Mouse (Mus musculus): Measurements from ENCODE around the gene Mrps15. TPM values are rescaled to one million over a fixed set of nuclear protein-coding genes. Genes with fewer than 3 reads are reported as not detected.
"Not testable (repeated sequence)": the region's sequence is repeated elsewhere in the genome, so short reads cannot be mapped to it uniquely, and the experiment has no call there.

Gene Mrps15
- total and polyA plus RNA-seq, 2 experiments from 2014 or later, result 45.1 to 130 TPM

DNA sequence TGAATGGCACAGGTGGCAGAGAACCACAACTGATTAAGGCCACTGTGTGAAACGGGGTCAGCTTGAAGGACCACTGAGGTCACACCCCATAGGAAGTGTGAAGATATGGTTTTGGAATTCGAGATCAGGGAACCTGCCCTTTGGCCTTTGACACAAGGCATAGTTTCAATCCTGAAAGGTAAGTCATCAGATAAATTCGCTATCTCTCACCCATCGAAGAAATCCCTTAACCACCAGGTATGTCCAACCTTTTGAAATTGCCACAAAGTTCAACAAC lies 44.1 kb downstream of the Mrps15 start:
- WGBS, result 85% methylated on average over 4 of the region's 4 CpGs
- TF ChIP-seq CTCF (IDR thresholded peaks at IDR 0.05; ENCODE audit: low read depth), result no peak
- Histone ChIP-seq H3K4me1 (ENCODE audit: insufficient read depth, low read length) (no peaks in the 10 kb centered on the region), H3K4me3 (ENCODE audit: low read length) (no peak overlapping the region), H3K9ac (replicated peaks; ENCODE audit: low read length) (no peak overlapping the region), H3K9me3 (ENCODE audit: low read length) (no peaks in the 10 kb centered on the region), H3K27me3 (ENCODE audit: insufficient read depth, low read length) (no peaks in the 10 kb centered on the region), H3K4me2 (ENCODE audit: low read depth, low read length) (no peak overlapping the region), H3K27ac (no peak overlapping the region), H3K36me3 (ENCODE audit: insufficient read depth, low read length) (peaks cover 12% of the 10 kb centered on the region; the same call in 1 of the 2 replicates)
- DNase-seq (ENCODE audit: low spot score) (no peak), ATAC-seq (no peak)

DNA sequence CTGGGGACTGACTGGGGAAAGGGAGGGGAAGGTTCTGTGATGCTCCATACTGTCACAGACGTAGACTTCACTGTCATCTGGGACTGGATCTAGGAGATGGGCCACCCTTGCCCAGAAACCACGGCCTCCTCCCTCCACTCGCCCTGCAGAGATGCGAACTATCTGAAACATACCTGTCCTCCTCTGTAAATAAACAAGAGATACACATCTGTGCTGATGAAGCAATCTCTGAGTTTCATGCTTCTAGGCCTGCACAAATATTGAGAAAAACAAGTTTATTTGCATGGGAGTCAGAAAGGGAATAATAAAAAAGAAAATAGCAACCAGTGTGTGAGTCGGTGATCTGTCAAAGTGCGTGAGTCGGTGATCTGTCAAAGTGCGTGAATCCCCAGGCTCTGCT lies 45.1 kb downstream of the Mrps15 start:
- H3K4me2 ChIP-seq (ENCODE audit: low read depth, low read length), result no peak overlapping the region
- H3K9me3 ChIP-seq (ENCODE audit: low read length), result no peaks in the 10 kb centered on the region
- DNase-seq (ENCODE audit: low spot score) (no peak), ATAC-seq (no peak)
- no peak overlapping the region for H3K9ac ChIP-seq (replicated peaks; ENCODE audit: low read length)
- no peaks in the 10 kb centered on the region for H3K4me1 ChIP-seq (ENCODE audit: insufficient read depth, low read length)
- TF ChIP-seq CTCF (IDR thresholded peaks at IDR 0.05; ENCODE audit: low read depth), result no peak
- H3K36me3 ChIP-seq (ENCODE audit: insufficient read depth, low read length), result peaks cover 12% of the 10 kb centered on the region; the same call in 1 of the 2 replicates
- no peak overlapping the region for H3K4me3 ChIP-seq (ENCODE audit: low read length)
- H3K27ac ChIP-seq, result no peak overlapping the region
- H3K27me3 ChIP-seq (ENCODE audit: insufficient read depth, low read length), result no peaks in the 10 kb centered on the region
- WGBS, result 87% methylated on average over 8 of the region's 8 CpGs

DNA sequence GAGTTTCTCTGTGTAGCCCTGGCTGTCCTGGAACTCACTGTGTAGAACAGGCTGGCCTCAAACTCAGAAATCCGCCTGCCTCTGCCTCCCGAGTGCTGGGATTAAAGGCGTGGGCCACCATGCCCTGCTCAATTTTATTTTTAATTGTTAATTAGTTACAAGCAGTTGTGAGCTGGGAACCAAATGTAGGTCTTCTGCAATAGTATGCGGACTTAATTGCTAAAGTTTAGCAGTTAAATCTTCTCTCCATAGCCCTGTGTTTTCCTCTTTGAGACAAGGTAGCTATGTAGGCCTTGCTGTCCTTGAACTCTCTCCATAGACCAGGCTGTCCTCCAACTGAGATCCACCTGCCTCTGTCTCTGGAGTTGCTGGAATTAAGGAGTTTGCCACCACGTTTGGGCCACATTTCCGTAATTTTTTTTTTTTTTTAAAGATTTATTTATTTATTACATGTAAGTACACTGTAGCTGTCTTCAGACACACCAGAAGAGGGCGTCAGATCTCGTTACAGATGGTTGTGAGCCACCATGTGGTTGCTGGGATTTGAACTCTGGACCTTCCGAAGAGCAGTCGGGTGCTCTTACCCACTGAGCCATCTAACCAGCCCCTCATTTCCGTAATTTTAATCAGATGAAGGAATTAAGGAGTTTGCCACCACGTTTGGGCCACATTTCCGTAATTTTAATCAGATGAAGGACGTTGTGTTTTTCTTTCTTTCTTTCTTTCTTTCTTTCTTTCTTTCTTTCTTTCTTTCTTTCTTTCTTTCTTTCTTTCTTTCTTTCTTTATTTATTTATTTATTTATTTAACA lies 49.1 kb downstream of the Mrps15 start:
- not testable (repeated sequence) for ATAC-seq; H3K27me3 ChIP-seq (ENCODE audit: insufficient read depth, low read length); H3K4me1 ChIP-seq (ENCODE audit: insufficient read depth, low read length); H3K36me3 ChIP-seq (ENCODE audit: insufficient read depth, low read length); DNase-seq (ENCODE audit: low spot score); H3K9me3 ChIP-seq (ENCODE audit: low read length); H3K27ac ChIP-seq; H3K9ac ChIP-seq (replicated peaks; ENCODE audit: low read length)
- Histone ChIP-seq H3K4me2 (ENCODE audit: low read depth, low read length) (peak overlapping the region; percentile 68), H3K4me3 (ENCODE audit: low read length) (peak overlapping the region; percentile 51; the same call in 1 of the 2 replicates)
- 56% methylated on average over 14 of the region's 14 CpGs for WGBS

DNA sequence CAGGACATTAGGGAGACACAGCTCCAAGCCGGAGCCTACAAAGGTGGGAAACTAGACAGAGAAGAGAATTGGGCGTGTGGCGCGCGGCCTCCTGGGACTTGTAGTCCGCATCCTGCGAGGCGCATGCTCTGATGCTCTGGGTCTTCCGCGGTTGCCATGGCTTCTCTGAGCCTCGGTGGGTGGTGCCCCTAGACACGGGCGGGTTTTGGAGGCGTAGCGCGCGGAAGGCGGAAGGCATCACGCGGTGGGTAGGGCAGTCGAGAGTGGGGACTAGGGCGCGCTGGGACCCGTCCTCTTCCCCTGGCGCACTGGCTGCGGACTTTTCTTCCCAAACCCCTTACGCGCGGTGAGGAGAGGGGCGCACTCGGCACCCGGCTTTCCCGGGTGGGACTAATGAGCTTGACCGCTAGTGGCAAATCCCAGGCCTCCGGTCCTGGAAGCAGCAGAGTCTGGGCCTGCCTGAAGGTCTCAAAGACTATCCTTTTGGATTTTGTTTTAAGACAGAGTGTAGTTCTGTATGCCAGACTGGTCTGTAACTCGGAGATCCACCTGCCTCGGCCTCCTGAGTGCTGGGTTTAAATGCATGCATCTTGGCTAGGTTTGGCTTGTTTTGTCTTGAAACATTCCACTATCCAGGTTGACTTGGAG lies 49.9 kb downstream of the Mrps15 start, which contains the start of gene Lsm10:
Gene Lsm10 (plus strand): TSS at position 160 of the 648 bp plus-strand sequence.
- ATAC-seq (peak; percentile 97), DNase-seq (ENCODE audit: low spot score) (peak; percentile 97)
- no peaks in the 10 kb centered on the region for H3K4me1 ChIP-seq (ENCODE audit: insufficient read depth, low read length)
- no peaks in the 10 kb centered on the region for H3K27me3 ChIP-seq (ENCODE audit: insufficient read depth, low read length)
- H3K36me3 ChIP-seq (ENCODE audit: insufficient read depth, low read length), result no peaks in the 10 kb centered on the region; the same call in 1 of the 2 replicates
- H3K4me3 ChIP-seq (ENCODE audit: low read length), result peak within 1 kb of the TSS; percentile 51
- peak within 1 kb of the TSS; percentile 62 for H3K9ac ChIP-seq (replicated peaks; ENCODE audit: low read length)
- WGBS, result 3% methylated on average over 36 of the region's 37 CpGs
- no peaks in the 10 kb centered on the region for H3K9me3 ChIP-seq (ENCODE audit: low read length)
- TF ChIP-seq CTCF (IDR thresholded peaks at IDR 0.05; ENCODE audit: low read depth), result no peak
- H3K4me2 ChIP-seq (ENCODE audit: low read depth, low read length), result peak within 1 kb of the TSS; percentile 68
- H3K27ac ChIP-seq, result peak within 1 kb of the TSS; percentile 82

DNA sequence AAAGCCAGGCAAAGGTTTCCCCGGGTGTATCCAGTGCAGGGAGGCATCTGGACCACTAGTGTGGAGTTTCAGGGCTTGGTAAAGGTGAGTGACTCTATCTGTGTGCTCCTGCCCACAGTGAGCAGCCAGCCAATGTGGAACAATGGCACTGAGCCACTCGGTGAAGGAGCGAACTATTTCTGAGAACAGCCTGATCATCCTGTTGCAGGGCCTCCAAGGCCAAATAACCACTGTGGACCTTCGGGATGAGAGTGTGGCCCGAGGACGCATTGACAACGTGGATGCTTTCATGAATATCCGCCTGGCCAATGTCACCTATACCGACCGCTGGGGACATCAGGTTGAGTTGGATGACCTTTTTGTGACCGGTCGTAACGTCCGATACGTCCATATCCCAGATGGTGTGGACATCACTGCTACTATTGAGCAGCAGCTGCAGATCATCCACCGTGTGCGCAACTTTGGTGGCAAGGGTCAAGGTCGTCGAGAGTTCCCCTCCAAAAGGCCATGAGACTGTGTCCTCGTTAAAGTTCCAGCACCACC lies 51.1 kb downstream of the Mrps15 start:
- Histone ChIP-seq H3K4me2 (ENCODE audit: low read depth, low read length) (no peak overlapping the region), H3K9ac (replicated peaks; ENCODE audit: low read length) (no peak overlapping the region)
- no peak for ATAC-seq

DNA sequence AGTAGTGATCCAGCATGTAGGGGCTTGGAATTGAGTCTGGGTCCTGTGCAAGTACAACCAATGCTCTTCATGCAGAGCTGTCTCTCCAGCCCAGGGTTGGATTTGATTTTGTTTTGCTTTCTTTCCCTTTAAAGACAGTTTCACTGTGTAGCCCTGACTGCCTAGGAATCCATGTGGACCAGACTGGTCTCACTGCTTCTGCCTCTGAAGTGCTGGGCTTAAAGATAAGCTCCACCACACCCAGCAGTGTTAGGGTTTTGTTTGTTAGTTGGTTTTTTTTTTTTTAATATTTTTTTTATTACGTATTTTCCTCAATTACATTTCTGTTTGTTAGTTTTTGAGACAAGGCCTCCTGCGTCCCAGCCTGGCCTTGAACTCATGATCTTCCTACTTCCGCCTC lies 52.6 kb downstream of the Mrps15 start:
- Histone ChIP-seq H3K27ac (no peak overlapping the region), H3K9me3 (ENCODE audit: low read length) (no peaks in the 10 kb centered on the region), H3K36me3 (ENCODE audit: insufficient read depth, low read length) (no peaks in the 10 kb centered on the region; the same call in 1 of the 2 replicates), H3K9ac (replicated peaks; ENCODE audit: low read length) (no peak overlapping the region), H3K4me3 (ENCODE audit: low read length) (no peak overlapping the region), H3K4me2 (ENCODE audit: low read depth, low read length) (no peak overlapping the region), H3K27me3 (ENCODE audit: insufficient read depth, low read length) (no peaks in the 10 kb centered on the region), H3K4me1 (ENCODE audit: insufficient read depth, low read length) (peaks cover 16% of the 10 kb centered on the region)
- DNase-seq (ENCODE audit: low spot score) (no peak), ATAC-seq (no peak)
- TF ChIP-seq CTCF (IDR thresholded peaks at IDR 0.05; ENCODE audit: low read depth), result no peak
- WGBS, result 90% methylated on average over 3 of the region's 3 CpGs

More for the DNA sequence above, 51.1 kb downstream of the Mrps15 start:
- H3K27ac ChIP-seq, result no peak overlapping the region
- H3K4me1 ChIP-seq (ENCODE audit: insufficient read depth, low read length), result peaks cover 10% of the 10 kb centered on the region
- no peak overlapping the region for H3K4me3 ChIP-seq (ENCODE audit: low read length)
- no peak for DNase-seq (ENCODE audit: low spot score)
- no peaks in the 10 kb centered on the region for H3K27me3 ChIP-seq (ENCODE audit: insufficient read depth, low read length)
- TF ChIP-seq CTCF (IDR thresholded peaks at IDR 0.05; ENCODE audit: low read depth), result no peak
- WGBS, result 94% methylated on average over 20 of the region's 20 CpGs
- H3K36me3 ChIP-seq (ENCODE audit: insufficient read depth, low read length), result no peaks in the 10 kb centered on the region; the same call in 1 of the 2 replicates
- H3K9me3 ChIP-seq (ENCODE audit: low read length), result no peaks in the 10 kb centered on the region

Measured in hindbrain, postnatal 0 days (tissue).